Mouse (Mus musculus) lung, postnatal 0 days (tissue): ENCODE measurements around the gene Npas2. TPM values are rescaled to one million over a fixed set of nuclear protein-coding genes. Genes with fewer than 3 reads are reported as not detected.

Experiments used
- ATAC-seq: fragments of 200-750 bp; cut with Nextera tagmentation; 2 replicates; pipeline ENCODE4 v1.8.0; 2017; ENCODE audit warnings: moderate library complexity
- DNase-seq: peaks from one replicate; pipeline ENCODE4 v3.0.0-alpha.2; 2016; ENCODE audit warnings: low spot score
- H3K27ac ChIP-seq: fragments of 300-500 bp; sonication (generic); 2 replicates; pipeline ENCODE4 v1.5.1; 2014; ENCODE audit warnings: antibody characterized with exemption, mild to moderate bottlenecking, low read length, mixed read lengths
- H3K27me3 ChIP-seq: fragments of 300-500 bp; sonication (generic); replicated peaks from 2 replicates; pipeline ENCODE4 v1.6.1; 2014; ENCODE audit warnings: low read length, mixed read lengths; ENCODE audit not compliant: insufficient read depth
- H3K36me3 ChIP-seq: fragments of 300-500 bp; sonication (generic); 2 replicates; pipeline ENCODE4 v1.6.1; 2014; ENCODE audit warnings: low read length, mixed read lengths; ENCODE audit not compliant: insufficient read depth
- H3K4me1 ChIP-seq: fragments of 300-500 bp; sonication (generic); 2 replicates; pipeline ENCODE4 v1.6.1; 2014; ENCODE audit warnings: antibody characterized with exemption, low read depth, low read length, mixed read lengths; ENCODE audit not compliant: insufficient read depth
- H3K4me2 ChIP-seq: fragments of 300-500 bp; sonication (generic); replicated peaks from 2 replicates; pipeline ENCODE4 v1.6.1; 2014; ENCODE audit warnings: low read depth, mild to moderate bottlenecking, low read length, moderate library complexity, mixed read lengths
- H3K4me3 ChIP-seq: fragments of 300-500 bp; sonication (generic); 2 replicates; pipeline ENCODE4 v1.5.1; 2014; ENCODE audit warnings: low read depth, low read length
- H3K9ac ChIP-seq: fragments of 300-500 bp; sonication (generic); replicated peaks from 2 replicates; pipeline ENCODE4 v1.6.1; 2014; ENCODE audit warnings: low read depth, mild to moderate bottlenecking
- H3K9me3 ChIP-seq: fragments of 300-500 bp; sonication (generic); 2 replicates; pipeline ENCODE4 v1.6.1; 2016; ENCODE audit warnings: low read length, mixed read lengths
- CTCF ChIP-seq: IDR thresholded peaks from 2 replicates; pipeline ENCODE4 v1.5.1; 2016; ENCODE audit warnings: antibody characterized with exemption, mild to moderate bottlenecking
- EP300 ChIP-seq: IDR thresholded peaks from 2 replicates; pipeline ENCODE4 v1.6.1; 2016; ENCODE audit warnings: antibody characterized with exemption, mild to moderate bottlenecking, control low read depth
- WGBS: fragments of 180-500 bp; shearing (Covaris S2); extraction: QIAGEN DNeasy Blood & Tissue Kit; methylation state at CpG from one replicate; pipeline ENCODE4 v1.1.7; 2014; 5-methylcytosine and 5-hydroxymethylcytosine counted together
- polyA plus RNA-seq: library from polyadenylated mRNA; unstranded; fragments of >200 nt; fragmentation: Nextera tagmentation; extraction: Ambion mirVana; gene quantifications from 2 replicates; pipeline ENCODE4 v1.2.1, GENCODE M21; 2015

Gene Npas2
- polyA plus RNA-seq, 1 experiment from 2014 or later, result 2.2 TPM

GRCm38 (mm10) chr1:39272976-39273375 lies 79.4 kb downstream of the Npas2 start:
- H3K36me3 ChIP-seq, result no peaks in the 10 kb centered on the region
- no peak overlapping the region for H3K4me3 ChIP-seq
- no peaks in the 10 kb centered on the region for H3K9me3 ChIP-seq
- 59% methylated on average over 6 of the region's 6 CpGs for WGBS
- H3K27me3 ChIP-seq, result no peaks in the 10 kb centered on the region
- ATAC-seq, result no peak
- no peak overlapping the region for H3K27ac ChIP-seq
- TF ChIP-seq CTCF (no peak), EP300 (no peak)
- H3K4me2 ChIP-seq, result no peak overlapping the region
- no peak overlapping the region for H3K9ac ChIP-seq
- no peaks in the 10 kb centered on the region for H3K4me1 ChIP-seq
- no peak for DNase-seq

- no peak for ATAC-seq
- TF ChIP-seq CTCF (no peak), EP300 (no peak)
- whole genome bisulfite sequencing, result 71% methylated on average over 7 of the region's 7 CpGs
- H3K4me3 ChIP-seq, result no peak overlapping the region
- no peak overlapping the region for H3K27ac ChIP-seq
- H3K4me1 ChIP-seq, result no peaks in the 10 kb centered on the region; the same call in 1 of the 2 replicates
- DNase-seq, result no peak
- no peak overlapping the region for H3K9ac ChIP-seq
- no peaks in the 10 kb centered on the region for H3K27me3 ChIP-seq
- no peaks in the 10 kb centered on the region for H3K36me3 ChIP-seq
- H3K4me2 ChIP-seq, result no peak overlapping the region
- no peaks in the 10 kb centered on the region for H3K9me3 ChIP-seq
Observed at GRCm38 (mm10) chr1:39280391-39280790, 86.9 kb downstream of the Npas2 start.

DNA sequence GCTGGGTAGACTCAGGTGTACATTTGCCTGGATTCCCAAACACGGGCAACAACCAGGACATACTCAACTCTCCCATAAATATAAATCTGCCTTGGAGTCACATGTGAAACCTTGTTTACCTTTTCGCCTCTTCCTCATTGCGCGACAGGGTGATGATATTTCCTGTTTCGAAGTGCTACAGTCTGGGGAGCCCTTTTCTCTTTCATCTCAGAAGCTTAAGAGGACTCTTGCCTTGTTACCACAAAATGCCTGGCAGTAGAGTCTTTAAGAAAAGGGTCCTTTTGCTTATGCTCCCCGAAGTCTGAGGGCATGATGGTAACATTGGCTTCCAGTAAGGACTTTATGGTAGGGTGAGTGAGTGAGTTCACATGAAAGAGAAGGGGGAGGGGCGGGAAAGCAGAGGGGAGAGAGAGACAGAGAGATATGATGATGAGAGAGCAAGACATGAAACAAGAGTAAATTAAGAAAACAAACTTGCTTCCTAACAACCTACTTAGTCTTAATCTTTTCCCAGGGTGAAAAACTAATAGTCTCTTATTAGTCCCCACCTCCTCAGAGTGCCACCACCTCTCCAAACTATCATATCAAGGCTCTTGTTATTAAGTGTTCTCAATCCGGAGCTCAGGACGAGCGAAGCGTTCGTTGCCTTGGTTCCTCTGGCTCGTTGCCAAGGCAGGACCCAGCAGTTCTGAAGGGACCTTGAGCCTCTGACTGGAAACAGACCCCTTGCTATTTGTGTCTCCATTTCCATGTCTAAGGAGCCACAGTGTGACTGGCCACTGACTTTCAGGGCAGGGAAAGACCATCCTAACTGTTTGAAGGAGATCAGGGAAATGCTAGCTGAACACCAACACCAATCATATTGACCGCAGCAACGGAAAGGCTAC lies 87.7 kb downstream of the Npas2 start:
- no peak overlapping the region for H3K4me3 ChIP-seq
- H3K27me3 ChIP-seq, result no peaks in the 10 kb centered on the region
- 35% methylated on average over 15 of the region's 15 CpGs for WGBS
- ATAC-seq (peak; percentile 66), DNase-seq (peak; percentile 69)
- TF ChIP-seq EP300, result no peak
- TF ChIP-seq CTCF, result no peak
- no peak overlapping the region for H3K4me2 ChIP-seq
- H3K9ac ChIP-seq, result no peak overlapping the region
- no peaks in the 10 kb centered on the region; the same call in 1 of the 2 replicates for H3K4me1 ChIP-seq
- H3K27ac ChIP-seq, result no peak overlapping the region
- H3K9me3 ChIP-seq, result no peaks in the 10 kb centered on the region
- H3K36me3 ChIP-seq, result no peaks in the 10 kb centered on the region

DNA sequence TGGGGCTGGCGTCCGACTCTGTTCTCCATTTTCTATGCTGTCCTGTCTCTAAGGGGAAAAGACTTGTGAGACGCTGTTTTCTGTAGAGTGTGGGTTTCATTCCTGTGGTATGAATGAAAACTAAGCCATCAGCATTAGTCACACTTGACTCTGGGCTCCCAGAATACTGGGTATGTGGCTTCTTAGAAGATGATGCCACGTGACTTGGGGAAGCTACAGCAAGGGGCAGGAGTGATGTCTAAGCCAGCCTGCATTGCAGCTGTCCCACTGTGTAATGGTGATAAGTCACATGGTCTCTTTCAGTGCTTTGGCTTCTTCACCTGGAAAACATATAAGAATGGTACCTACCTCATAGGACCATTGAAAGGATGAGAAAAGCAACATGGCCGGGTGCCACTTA lies 88.4 kb downstream of the Npas2 start:
- 71% methylated on average over 5 of the region's 5 CpGs for WGBS
- Histone ChIP-seq H3K27ac (no peak overlapping the region), H3K9ac (no peak overlapping the region), H3K36me3 (no peaks in the 10 kb centered on the region), H3K27me3 (no peaks in the 10 kb centered on the region), H3K4me2 (no peak overlapping the region), H3K4me3 (no peak overlapping the region), H3K4me1 (no peaks in the 10 kb centered on the region; the same call in 1 of the 2 replicates), H3K9me3 (no peaks in the 10 kb centered on the region)
- DNase-seq (no peak), ATAC-seq (no peak)
- TF ChIP-seq CTCF (no peak), EP300 (no peak)

- H3K9ac ChIP-seq, result no peak overlapping the region
- no peaks in the 10 kb centered on the region for H3K27me3 ChIP-seq
- TF ChIP-seq EP300 (no peak), CTCF (no peak)
- no peak overlapping the region for H3K4me3 ChIP-seq
- no peaks in the 10 kb centered on the region for H3K9me3 ChIP-seq
- H3K4me2 ChIP-seq, result no peak overlapping the region
- WGBS, result 52% methylated on average over 7 of the region's 7 CpGs
- H3K36me3 ChIP-seq, result no peaks in the 10 kb centered on the region
- H3K4me1 ChIP-seq, result no peaks in the 10 kb centered on the region; the same call in 1 of the 2 replicates
- H3K27ac ChIP-seq, result no peak overlapping the region
- DNase-seq, result peak; percentile 58
- peak; percentile 65 for ATAC-seq
Observed at GRCm38 (mm10) chr1:39283323-39283722, 89.8 kb downstream of the Npas2 start.

- no peak overlapping the region for H3K27ac ChIP-seq
- ATAC-seq, result peak; percentile 14; the same call in 1 of the 2 replicates
- 50% methylated on average over 16 of the region's 16 CpGs for WGBS
- no peak overlapping the region for H3K4me2 ChIP-seq
- TF ChIP-seq EP300 (no peak), CTCF (no peak)
- no peaks in the 10 kb centered on the region for H3K27me3 ChIP-seq
- peak; percentile 42 for DNase-seq
- no peaks in the 10 kb centered on the region; the same call in 1 of the 2 replicates for H3K4me1 ChIP-seq
- no peak overlapping the region for H3K9ac ChIP-seq
- H3K36me3 ChIP-seq, result no peaks in the 10 kb centered on the region
- H3K9me3 ChIP-seq, result no peaks in the 10 kb centered on the region
- H3K4me3 ChIP-seq, result no peak overlapping the region
Observed at GRCm38 (mm10) chr1:39284786-39285185, 91.3 kb downstream of the Npas2 start.
